Mouse (Mus musculus) limb, embryonic 11.5 days (tissue): ENCODE measurements at regions not wholly inside any gene's neighbourhood (a gene's known extent, or its start where the extent isn't known, plus 50 kb on each side); places are given as distances from the start of the nearest gene placed in this dataset.

Source experiments
- ATAC-seq: fragments of 200-750 bp; cut with Nextera tagmentation; 2 replicates; pipeline ENCODE4 v1.8.0; 2017; ENCODE audit warnings: low read depth; ENCODE audit not compliant: insufficient number of reproducible peaks, low FRiP score, low TSS enrichment
- DNase-seq: peaks from one replicate; pipeline ENCODE4 v3.0.0-alpha.2; 2015; ENCODE audit warnings: low spot score
- H3K27ac ChIP-seq: fragments of 300-500 bp; sonication (generic); replicated peaks from 2 replicates; pipeline ENCODE4 v1.5.1; 2014; ENCODE audit warnings: low read depth, mild to moderate bottlenecking, low read length
- H3K27me3 ChIP-seq: fragments of 300-500 bp; sonication (generic); 2 replicates; pipeline ENCODE4 v1.6.1; 2014; ENCODE audit warnings: mild to moderate bottlenecking, low read length, mixed read lengths; ENCODE audit not compliant: control insufficient read depth, insufficient read depth
- H3K36me3 ChIP-seq: fragments of 300-500 bp; sonication (generic); 2 replicates; pipeline ENCODE4 v1.6.1; 2014; ENCODE audit warnings: mild to moderate bottlenecking, low read length, moderate library complexity, mixed read lengths; ENCODE audit not compliant: control insufficient read depth, insufficient read depth
- H3K4me1 ChIP-seq: fragments of 300-500 bp; sonication (generic); 2 replicates; pipeline ENCODE4 v1.6.1; 2014; ENCODE audit warnings: low read length, mixed read lengths; ENCODE audit not compliant: control insufficient read depth, insufficient read depth
- H3K4me2 ChIP-seq: fragments of 300-500 bp; sonication (generic); 2 replicates; pipeline ENCODE4 v1.6.1; 2014; ENCODE audit warnings: low read depth, mild to moderate bottlenecking, moderate library complexity; ENCODE audit not compliant: severe bottlenecking
- H3K4me3 ChIP-seq: fragments of 300-500 bp; sonication (generic); 2 replicates; pipeline ENCODE4 v1.5.1; 2014; ENCODE audit warnings: low read depth, low read length
- H3K9ac ChIP-seq: fragments of 300-500 bp; sonication (generic); 2 replicates; pipeline ENCODE4 v1.6.1; 2014; ENCODE audit warnings: mild to moderate bottlenecking, low read length
- H3K9me3 ChIP-seq: fragments of 300-500 bp; sonication (generic); 2 replicates; pipeline ENCODE4 v1.6.1; 2016; ENCODE audit warnings: low read length; ENCODE audit not compliant: control insufficient read depth
- whole genome bisulfite sequencing: fragments of 180-500 bp; shearing (Covaris S2); extraction: QIAGEN DNeasy Blood & Tissue Kit; methylation state at CpG from one replicate; pipeline ENCODE4 v1.1.7; 2014; 5-methylcytosine and 5-hydroxymethylcytosine counted together

- Histone ChIP-seq H3K27ac (no peak overlapping the region), H3K27me3 (peaks cover 11% of the 10 kb centered on the region), H3K4me2 (no peak overlapping the region), H3K4me3 (no peak overlapping the region), H3K9ac (no peak overlapping the region), H3K4me1 (peaks cover 32% of the 10 kb centered on the region), H3K36me3 (no peaks in the 10 kb centered on the region; the same call in 1 of the 2 replicates), H3K9me3 (no peaks in the 10 kb centered on the region)
- no peak for DNase-seq
- no peak for ATAC-seq
- WGBS = 39% methylated on average over 9 of the region's 9 CpGs
Measured at GRCm38 (mm10) chr11:117419351-117419969, 64.7 kb upstream of the Gm11733 start.

- no peak overlapping the region for H3K27ac ChIP-seq
- H3K9me3 ChIP-seq = no peaks in the 10 kb centered on the region
- H3K4me1 ChIP-seq = peaks cover 27% of the 10 kb centered on the region
- H3K36me3 ChIP-seq = no peaks in the 10 kb centered on the region; the same call in 1 of the 2 replicates
- no peak for ATAC-seq
- no peak overlapping the region for H3K4me3 ChIP-seq
- DNase-seq = no peak
- H3K27me3 ChIP-seq = no peaks in the 10 kb centered on the region
- no peak overlapping the region for H3K9ac ChIP-seq
- H3K4me2 ChIP-seq = no peak overlapping the region
- WGBS = 90% methylated on average over 6 of the region's 6 CpGs
Measured at GRCm38 (mm10) chr11:117422713-117423112, 61.5 kb upstream of the Gm11733 start.

- H3K4me2 ChIP-seq = no peak overlapping the region
- peaks cover 26% of the 10 kb centered on the region for H3K4me1 ChIP-seq
- no peak for ATAC-seq
- H3K4me3 ChIP-seq = no peak overlapping the region
- H3K9me3 ChIP-seq = no peaks in the 10 kb centered on the region
- H3K27me3 ChIP-seq = no peaks in the 10 kb centered on the region
- H3K36me3 ChIP-seq = no peaks in the 10 kb centered on the region; the same call in 1 of the 2 replicates
- DNase-seq = no peak
- no peak overlapping the region for H3K27ac ChIP-seq
- WGBS = 89% methylated on average over 2 of the region's 2 CpGs
- H3K9ac ChIP-seq = no peak overlapping the region
Measured at GRCm38 (mm10) chr11:117423422-117423821, 60.7 kb upstream of the Gm11733 start.

GRCm38 (mm10) chr11:117425466-117425865, 58.7 kb upstream of the Gm11733 start:
- Histone ChIP-seq H3K27me3 (no peaks in the 10 kb centered on the region), H3K27ac (no peak overlapping the region), H3K36me3 (no peaks in the 10 kb centered on the region), H3K4me1 (peaks cover 13% of the 10 kb centered on the region), H3K9me3 (no peaks in the 10 kb centered on the region), H3K4me3 (no peak overlapping the region), H3K4me2 (no peak overlapping the region), H3K9ac (no peak overlapping the region)
- WGBS = 52% methylated on average over 8 of the region's 9 CpGs
- ATAC-seq (no peak), DNase-seq (no peak)

GRCm38 (mm10) chr11:117425927-117426326, 58.2 kb upstream of the Gm11733 start:
- no peak overlapping the region for H3K27ac ChIP-seq
- H3K4me1 ChIP-seq = peaks cover 13% of the 10 kb centered on the region
- no peaks in the 10 kb centered on the region for H3K27me3 ChIP-seq
- H3K4me3 ChIP-seq = no peak overlapping the region
- ATAC-seq (0 out of 2 replicates have a peak, but pooled peaks have one; percentile 33), DNase-seq (no peak)
- no peak overlapping the region for H3K9ac ChIP-seq
- no peak overlapping the region for H3K4me2 ChIP-seq
- WGBS = 30% methylated on average over 12 of the region's 12 CpGs
- no peaks in the 10 kb centered on the region for H3K36me3 ChIP-seq
- no peaks in the 10 kb centered on the region for H3K9me3 ChIP-seq

GRCm38 (mm10) chr11:117426651-117427050, 57.5 kb upstream of the Gm11733 start:
- WGBS = 86% methylated on average over 4 of the region's 4 CpGs
- H3K9ac ChIP-seq = no peak overlapping the region

GRCm38 (mm10) chr11:117427808-117428510, 56.2 kb upstream of the Gm11733 start:
- Histone ChIP-seq H3K27ac (peak overlapping the region; percentile 45; the same call in 1 of the 2 replicates), H3K9ac (no peak overlapping the region), H3K4me1 (peaks cover 13% of the 10 kb centered on the region), H3K4me2 (no peak overlapping the region), H3K36me3 (no peaks in the 10 kb centered on the region), H3K4me3 (no peak overlapping the region), H3K27me3 (no peaks in the 10 kb centered on the region), H3K9me3 (no peaks in the 10 kb centered on the region)
- DNase-seq (no peak), ATAC-seq (no peak)
- 58% methylated on average over 17 of the region's 17 CpGs for WGBS

More at GRCm38 (mm10) chr11:117426651-117427050, 57.5 kb upstream of the Gm11733 start:
- Histone ChIP-seq H3K27me3 (no peaks in the 10 kb centered on the region), H3K9me3 (no peaks in the 10 kb centered on the region), H3K4me2 (no peak overlapping the region), H3K27ac (no peak overlapping the region), H3K4me3 (no peak overlapping the region), H3K4me1 (peaks cover 13% of the 10 kb centered on the region), H3K36me3 (no peaks in the 10 kb centered on the region)
- ATAC-seq = no peak
- DNase-seq = no peak

- H3K4me3 ChIP-seq = no peak overlapping the region
- H3K4me2 ChIP-seq = no peak overlapping the region
- peaks cover 13% of the 10 kb centered on the region for H3K4me1 ChIP-seq
- H3K9me3 ChIP-seq = no peaks in the 10 kb centered on the region
- H3K27me3 ChIP-seq = no peaks in the 10 kb centered on the region
- DNase-seq = no peak
- no peak for ATAC-seq
- no peaks in the 10 kb centered on the region for H3K36me3 ChIP-seq
- no peak overlapping the region for H3K9ac ChIP-seq
- WGBS = 84% methylated on average over 10 of the region's 10 CpGs
- H3K27ac ChIP-seq = no peak overlapping the region
Measured at GRCm38 (mm10) chr11:117429326-117429752, 54.8 kb upstream of the Gm11733 start.
